Mouse (Mus musculus) adipocyte (in vitro differentiated cells): ENCODE measurements around the gene 1700056E22Rik.

Experiments used
- DNase-seq: peaks from one replicate; pipeline ENCODE4 v3.0.0-alpha.2; 2016; ENCODE audit warnings: low spot score

1700056E22Rik gene

DNA sequence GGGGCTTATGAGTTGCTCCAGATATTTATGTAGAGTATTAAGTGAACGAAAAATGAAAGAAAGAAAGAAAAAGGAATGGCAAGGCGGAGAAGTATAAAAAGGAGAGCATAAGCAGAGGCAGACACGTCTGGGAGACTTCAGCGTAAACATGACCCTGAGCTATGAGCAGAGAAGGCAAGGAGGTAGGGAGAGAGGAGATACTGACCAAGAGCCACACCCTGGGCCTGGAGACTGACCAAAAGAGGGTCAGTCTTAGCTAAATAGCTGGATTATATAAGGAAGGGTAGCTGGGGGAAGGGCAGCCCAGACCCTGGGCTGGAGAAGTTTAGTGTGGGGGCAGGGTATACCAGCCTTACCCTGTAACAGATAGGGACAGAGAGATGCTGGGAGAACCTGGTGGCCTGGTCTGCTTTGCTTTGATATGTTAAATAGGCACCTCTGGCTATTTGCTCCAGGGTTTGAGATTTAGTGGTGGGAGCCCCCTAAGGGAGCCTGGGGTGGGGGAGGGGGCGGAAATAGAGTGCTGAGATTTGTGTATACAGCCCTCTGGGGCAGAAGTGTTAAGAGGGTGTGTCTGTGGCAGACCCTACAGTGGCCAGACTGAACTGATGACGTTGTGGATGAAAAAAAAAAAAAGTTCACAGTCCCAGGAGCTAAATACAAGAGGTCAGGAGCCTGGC, 14.9 kb downstream of the 1700056E22Rik start:
- no peak for DNase-seq

DNA sequence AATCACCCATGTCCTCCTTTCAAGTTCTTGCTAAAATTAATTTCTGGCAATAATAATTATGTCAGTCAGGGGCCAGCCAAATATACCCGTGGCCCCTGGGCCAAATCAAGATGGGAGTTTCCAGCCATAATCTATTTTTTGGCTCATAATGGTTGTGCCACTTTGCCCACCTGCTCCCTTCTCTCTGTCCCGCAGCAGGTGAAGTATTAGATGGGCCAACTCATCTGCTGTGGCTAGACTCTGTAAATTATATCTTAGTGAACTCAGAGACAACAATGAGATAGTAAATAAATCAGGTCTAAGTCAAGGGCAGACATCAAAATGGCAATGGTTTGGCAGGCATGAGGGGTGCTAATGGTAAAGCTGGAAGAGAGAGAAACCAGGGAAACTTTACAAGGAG, 16.5 kb downstream of the 1700056E22Rik start:
- no peak for DNase-seq

DNA sequence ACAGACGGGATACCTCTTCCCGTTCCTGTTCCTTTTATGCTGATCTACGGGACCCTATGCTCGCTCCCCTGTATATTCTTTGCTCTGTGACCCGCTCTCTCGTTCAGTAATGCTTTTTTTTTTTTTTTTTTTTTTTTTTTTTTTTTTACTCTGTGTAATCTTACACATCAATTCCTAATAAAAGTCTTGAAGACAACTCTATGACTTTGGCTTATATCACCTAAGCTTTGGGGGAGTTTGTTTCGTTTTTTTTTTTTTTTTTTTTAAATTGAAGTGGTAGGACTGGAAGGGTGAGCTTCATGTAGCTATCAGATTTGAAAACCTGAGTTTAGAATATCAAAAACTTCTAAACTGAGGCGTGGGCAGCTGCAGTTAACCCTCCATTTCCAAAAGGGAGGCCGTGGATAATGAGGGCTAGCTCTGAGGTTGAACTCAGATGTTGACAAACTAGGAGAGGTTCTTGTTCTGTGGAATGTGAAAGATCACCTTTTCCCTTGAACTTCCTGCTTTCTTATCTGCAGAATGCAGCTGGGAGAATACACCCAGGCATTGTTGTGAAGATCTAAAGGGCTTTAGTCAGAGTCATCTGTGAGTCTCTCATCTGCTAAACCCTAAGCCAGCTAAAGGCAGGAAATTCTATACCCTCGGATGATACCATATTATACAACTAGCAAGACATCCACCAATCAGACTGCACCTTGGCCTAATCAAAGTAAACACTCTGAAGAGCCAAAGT, 17.9 kb downstream of the 1700056E22Rik start:
- no peak for DNase-seq

DNA sequence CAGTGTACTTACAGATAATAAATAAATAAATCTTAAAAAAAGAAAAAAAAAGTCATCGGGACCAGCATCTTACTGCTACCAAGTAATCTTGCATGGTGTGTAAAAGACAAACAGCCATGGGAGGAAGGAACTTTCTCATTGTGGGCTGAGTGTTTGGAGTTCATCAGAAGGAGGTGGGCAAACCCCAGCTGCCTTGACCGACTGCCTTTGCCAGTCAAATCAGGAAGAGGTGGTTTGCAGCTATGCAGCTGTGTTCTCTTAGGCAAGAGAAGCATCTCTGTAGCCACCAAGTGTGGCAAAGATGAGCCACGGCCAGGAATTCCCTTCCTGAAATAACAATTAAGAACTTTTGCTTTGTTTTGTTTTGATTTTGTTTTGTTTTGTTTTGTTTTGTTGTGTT, 20.0 kb downstream of the 1700056E22Rik start:
- DNase-seq = no peak

DNA sequence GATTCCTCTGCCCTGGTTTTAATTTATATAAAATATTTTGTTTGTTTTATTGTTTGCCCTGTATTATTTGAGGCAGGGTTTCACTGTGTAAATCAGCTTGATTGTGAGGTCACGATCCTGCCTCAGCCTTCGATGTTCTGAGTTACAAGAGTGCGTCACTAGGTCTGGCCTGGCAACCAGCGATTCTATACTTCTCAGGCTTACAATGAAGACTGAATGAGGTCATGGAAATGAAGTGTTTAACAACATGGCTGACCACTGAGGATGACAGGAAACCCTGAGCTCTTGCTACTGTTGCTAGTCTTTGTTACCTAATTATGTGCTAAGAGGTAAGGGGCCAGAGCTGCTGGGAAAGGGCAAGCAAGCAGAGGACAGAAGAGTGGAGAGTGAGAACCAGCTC, 21.0 kb downstream of the 1700056E22Rik start, which contains the start of gene Dusp10:
TSS of gene Dusp10 (plus strand) at position 197 of the 400 bp plus-strand sequence.
- no peak for DNase-seq

DNA sequence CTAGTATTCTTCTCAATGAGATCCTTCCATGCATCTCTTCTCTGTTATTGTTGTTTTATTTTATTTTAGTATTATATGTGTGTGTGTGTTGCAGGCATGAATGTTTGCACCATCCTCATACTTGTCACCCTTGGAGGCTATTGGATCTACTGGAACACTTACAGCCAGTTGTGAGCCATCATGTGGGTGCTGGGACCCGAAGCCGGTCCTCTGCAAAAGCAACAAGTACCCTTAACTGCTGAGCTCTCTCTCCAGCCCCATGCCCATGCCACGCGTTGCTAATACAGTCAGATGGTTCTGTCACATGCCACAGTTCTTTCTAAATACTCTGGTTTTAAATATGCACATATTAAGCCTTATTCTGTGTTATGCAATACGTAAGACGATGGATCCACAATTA, 22.8 kb downstream of the 1700056E22Rik start:
- no peak for DNase-seq

DNA sequence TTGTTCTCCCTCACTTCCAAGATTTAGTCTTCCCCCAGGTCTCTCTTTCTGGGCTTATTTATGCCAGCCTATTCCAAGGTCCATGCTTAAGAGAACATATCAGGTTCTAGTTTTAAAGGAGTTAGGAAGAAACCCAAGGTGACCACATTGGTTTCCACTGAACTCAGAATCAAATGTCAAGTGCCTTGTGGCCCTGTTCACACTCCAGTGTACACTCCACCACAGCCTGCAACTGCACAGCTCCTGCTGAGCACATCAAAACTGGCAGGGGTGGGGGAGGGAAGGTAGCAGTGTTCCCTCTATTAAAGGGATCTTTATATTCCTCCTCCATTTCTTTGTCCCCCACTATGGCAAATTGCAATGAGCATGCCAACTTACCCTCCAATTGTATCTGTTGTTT, 28.0 kb downstream of the 1700056E22Rik start:
- no peak for DNase-seq

DNA sequence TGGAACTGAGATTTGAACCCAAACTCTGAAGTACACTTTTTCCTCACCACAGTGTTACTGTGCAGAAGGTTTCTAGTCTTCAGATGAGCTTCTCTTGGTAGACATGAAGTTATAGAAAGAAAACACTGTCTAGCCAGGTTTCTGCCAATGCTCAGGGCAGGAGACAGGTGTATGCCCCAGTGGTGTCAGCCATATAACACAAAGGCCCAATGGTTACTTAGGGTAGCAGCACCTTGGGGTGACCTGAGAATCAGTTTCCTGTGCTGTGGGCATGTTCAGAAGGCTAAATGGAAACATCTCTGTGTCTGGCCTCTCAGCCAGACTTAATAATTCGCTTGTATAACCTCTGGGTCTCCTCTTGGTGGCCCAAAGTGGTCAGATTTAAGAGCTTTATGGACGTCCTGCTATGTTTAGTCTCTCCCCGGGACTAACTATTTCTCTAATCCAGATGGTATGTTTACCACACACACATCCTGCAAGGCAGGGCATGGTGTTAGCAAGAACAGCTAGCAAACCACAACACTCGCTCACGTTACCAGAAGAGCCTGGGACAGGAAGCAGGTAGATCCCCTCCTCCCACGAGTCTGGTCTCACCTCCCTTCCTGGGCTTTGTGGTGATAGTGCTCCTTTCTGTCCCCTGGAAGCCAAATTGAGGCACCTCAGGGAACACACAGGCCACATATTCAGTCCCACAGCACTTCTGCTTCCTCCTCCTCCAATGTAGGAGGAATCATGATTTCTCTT, 28.6 kb downstream of the 1700056E22Rik start:
- DNase-seq = no peak

DNA sequence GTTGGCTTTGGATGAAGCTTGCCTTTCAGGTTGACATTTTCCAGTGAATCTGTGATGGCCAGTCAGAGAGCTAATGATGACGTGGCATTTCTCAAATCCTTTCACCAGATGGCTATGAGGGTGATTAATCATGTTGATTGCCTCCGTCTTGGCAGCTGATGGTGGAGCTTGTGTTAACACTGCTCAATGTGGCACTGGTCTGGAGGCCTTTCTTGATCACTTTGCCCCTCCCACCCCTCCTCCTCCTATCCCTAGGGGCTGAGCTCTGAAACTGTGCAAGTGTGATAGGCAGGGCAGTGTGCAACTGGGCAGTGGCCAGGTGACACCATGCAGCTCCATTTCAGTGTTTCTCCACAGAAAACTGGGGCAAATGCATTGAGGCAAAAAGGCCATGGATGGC, 29.8 kb downstream of the 1700056E22Rik start:
- peak; percentile 96 for DNase-seq

DNA sequence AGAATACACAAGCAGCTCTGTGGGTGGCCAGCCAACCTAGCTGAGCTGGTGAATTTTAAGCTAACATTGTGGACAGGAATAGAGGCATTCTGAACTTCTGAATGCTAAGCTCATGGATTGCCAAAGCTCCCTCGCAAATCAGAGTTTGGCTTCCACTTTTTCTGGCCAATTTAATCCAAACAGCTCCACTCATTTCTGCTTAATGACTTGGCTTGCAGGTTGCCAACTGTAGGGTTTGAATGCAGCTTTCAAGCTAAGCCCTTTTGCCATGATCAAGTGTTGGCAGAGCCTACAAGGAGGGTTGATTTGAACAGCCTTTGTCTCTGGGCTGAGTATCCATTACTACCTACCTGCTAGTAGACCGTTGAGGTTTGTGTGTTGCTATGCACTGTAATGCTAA, 31.6 kb downstream of the 1700056E22Rik start:
- DNase-seq = peak; percentile 33

DNA sequence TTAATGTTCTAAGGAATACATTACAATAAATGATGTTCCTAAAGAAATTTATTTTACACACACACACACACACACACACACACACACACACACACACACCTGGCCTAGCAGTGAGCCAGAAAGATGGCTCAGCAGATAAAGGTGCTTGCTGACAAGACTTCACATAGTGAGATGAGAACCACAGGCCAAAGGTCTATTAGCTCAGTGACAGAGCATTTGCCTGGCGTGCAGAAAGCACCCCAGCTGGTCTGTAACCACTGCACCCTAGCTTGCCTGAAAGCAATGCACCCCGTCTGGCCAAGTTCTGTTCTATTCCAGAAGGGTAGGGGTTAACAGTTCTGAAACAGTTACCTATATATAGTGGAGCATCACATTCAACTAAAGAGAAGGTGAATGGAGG, 36.9 kb downstream of the 1700056E22Rik start:
- DNase-seq = no peak

DNA sequence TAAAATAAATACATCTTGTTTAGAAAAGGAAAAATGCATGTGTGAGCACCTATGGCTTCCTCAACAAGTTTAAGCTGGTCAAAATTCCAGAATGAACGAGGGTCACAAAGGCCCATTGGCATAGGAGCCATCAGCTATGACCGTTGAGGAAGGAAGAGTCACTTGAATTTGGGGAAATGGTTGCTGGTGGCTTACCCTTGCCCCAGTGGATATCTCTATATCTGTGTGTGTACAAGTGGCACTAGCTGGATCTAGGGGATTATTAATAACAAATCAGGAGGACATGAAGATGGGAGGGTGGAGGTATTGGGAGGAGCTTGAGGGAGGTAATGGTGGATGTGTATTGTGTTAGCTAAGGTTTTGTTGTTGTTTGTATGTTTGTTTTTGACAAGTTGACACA, 42.2 kb downstream of the 1700056E22Rik start:
- DNase-seq = no peak

DNA sequence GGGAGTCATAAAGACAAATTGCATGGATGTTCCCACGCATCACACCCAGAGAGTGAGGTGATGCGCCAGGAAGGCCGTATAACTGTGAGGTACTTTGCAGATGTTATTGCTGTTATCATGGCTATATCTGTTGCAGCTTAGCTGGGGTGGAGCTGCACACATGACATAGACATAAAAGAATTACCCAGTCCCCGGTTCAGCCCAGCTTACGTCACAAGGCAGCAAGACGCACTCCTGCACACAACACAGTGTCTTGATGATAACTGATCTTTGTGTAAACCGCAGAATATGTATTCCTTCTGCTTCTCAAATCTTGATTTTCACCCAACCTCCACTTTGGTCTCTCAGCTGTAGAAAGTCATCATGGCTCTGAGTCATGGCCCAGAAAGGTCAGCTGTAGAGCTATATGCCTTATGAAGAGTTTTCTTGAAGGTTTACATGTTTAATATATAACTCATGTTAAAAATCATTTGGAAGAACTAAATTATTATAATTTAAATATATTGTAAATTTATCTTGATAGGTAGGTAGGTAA, 46.3 kb downstream of the 1700056E22Rik start:
- no peak for DNase-seq
